Mouse (Mus musculus): ENCODE measurements around the gene Sbsn.

Gene Sbsn

GRCm38 (mm10) chr7:30758853-30759252 lies 7.6 kb downstream of the Sbsn start:
- DNase-seq = peak; percentile 18

GRCm38 (mm10) chr7:30761769-30762352 lies 10.6 kb downstream of the Sbsn start:
- DNase-seq = no peak

- no peak for DNase-seq
These were observed 12.2 kb downstream of the Sbsn start, which contains the start of gene Dmkn for GRCm38 (mm10) chr7:30763456-30763855. Dmkn (plus strand) TSS chr7:30763756.

GRCm38 (mm10) chr7:30765173-30765572 lies 13.9 kb downstream of the Sbsn start:
- no peak for DNase-seq

- DNase-seq = no peak
These were observed 15.1 kb downstream of the Sbsn start for GRCm38 (mm10) chr7:30766408-30766807.

- no peak for DNase-seq
These were observed 18.0 kb downstream of the Sbsn start for GRCm38 (mm10) chr7:30769236-30769635.

- DNase-seq = no peak
These were observed 24.8 kb downstream of the Sbsn start for GRCm38 (mm10) chr7:30776104-30776503.

- DNase-seq = no peak
These were observed 25.9 kb downstream of the Sbsn start for GRCm38 (mm10) chr7:30777081-30777579.

GRCm38 (mm10) chr7:30777911-30778310 lies 26.6 kb downstream of the Sbsn start:
- DNase-seq = no peak

- peak; percentile 9 for DNase-seq
These were observed 30.5 kb downstream of the Sbsn start for GRCm38 (mm10) chr7:30781792-30782191.

- no peak for DNase-seq
These were observed 31.4 kb downstream of the Sbsn start for GRCm38 (mm10) chr7:30782658-30783057.

- no peak for DNase-seq
These were observed 33.9 kb downstream of the Sbsn start for GRCm38 (mm10) chr7:30785154-30785553.

GRCm38 (mm10) chr7:30785721-30786546 lies 34.7 kb downstream of the Sbsn start:
- DNase-seq = no peak

GRCm38 (mm10) chr7:30787377-30788022 lies 36.2 kb downstream of the Sbsn start, which contains the start of gene Krtdap:
Krtdap (plus strand) TSS chr7:30787896.
- no peak for DNase-seq

GRCm38 (mm10) chr7:30790141-30790540 lies 38.9 kb downstream of the Sbsn start:
- no peak for DNase-seq

- DNase-seq = no peak
These were observed 40.6 kb downstream of the Sbsn start for GRCm38 (mm10) chr7:30791921-30792320.

GRCm38 (mm10) chr7:30794921-30795320 lies 43.6 kb downstream of the Sbsn start:
- no peak for DNase-seq

GRCm38 (mm10) chr7:30796790-30797189 lies 45.5 kb downstream of the Sbsn start:
- no peak for DNase-seq

GRCm38 (mm10) chr7:30800653-30801052 lies 49.4 kb downstream of the Sbsn start:
- DNase-seq = no peak

- no peak for DNase-seq
These were observed 52.0 kb downstream of the Sbsn start for GRCm38 (mm10) chr7:30803256-30803655.

- no peak for DNase-seq
These were observed 52.9 kb downstream of the Sbsn start for GRCm38 (mm10) chr7:30804026-30804715.

All from thymus, postnatal 25 days (tissue).